Mouse (Mus musculus) gastrocnemius, postnatal 36 days (tissue): Measurements from ENCODE around the gene Pgam5. TPM values are rescaled to one million over a fixed set of nuclear protein-coding genes. Genes with fewer than 3 reads are reported as not detected.

Experiments used
- DNase-seq, 2 experiments: peaks; one replicate each; pipeline ENCODE4 v3.0.0; 2022
- intact Hi-C: fragments of 180-260 bp; cut with DNase I; formaldehyde crosslinking; loops from one replicate; pipeline ENCODE4 v1.15.1; 2025
- long read RNA-seq, 2 experiments: library from polyadenylated mRNA; stranded (forward); transcript quantifications; one replicate each; pipeline ENCODE4 v2.0.0; 2021
- total RNA-seq, 2 experiments: library from RNA; stranded (reverse); gene quantifications; 2 replicates each; pipeline ENCODE4 v1.2.3; 2021

Gene Pgam5
- total RNA-seq: 10 to 100 TPM; 23.1 to 27.3 TPM
- long read RNA-seq, experiment 1, transcript Pgam5-202 (6 exons, 2,098 nt): minor isoform, 8 of 24 reads
- long read RNA-seq, experiment 1, transcript Pgam5-201 (6 exons, 2,044 nt): major isoform, 11 of 24 reads
- long read RNA-seq, experiment 1, partial matches to known transcripts: 0 of 24 reads
- long read RNA-seq, experiment 1, other reads (novel, unspliced or antisense): 5 of 24 reads
- long read RNA-seq, experiment 2, transcript Pgam5-201 (6 exons, 2,044 nt): major isoform, 23 of 45 reads
- long read RNA-seq, experiment 2, transcript Pgam5-202 (6 exons, 2,098 nt): minor isoform, 17 of 45 reads
- long read RNA-seq, experiment 2, partial matches to known transcripts: 1 of 45 reads
- long read RNA-seq, experiment 2, other reads (novel, unspliced or antisense): 4 of 45 reads

GRCm38 (mm10) chr5:110269141-110270101, at the start of gene Pgam5:
Gene Pgam5, minus strand, starts transcription at chr5:110269913.
- peak; percentile 85 to 88 for DNase-seq
- intact Hi-C loops: no loop called here

- intact Hi-C loops: no loop called here
- no peak for DNase-seq
These were observed 43.4 kb upstream of the Pgam5 start for GRCm38 (mm10) chr5:110313127-110313526.

GRCm38 (mm10) chr5:110308861-110309260, 39.1 kb upstream of the Pgam5 start:
- intact Hi-C loops: no loop called here
- DNase-seq: no peak

- no peak for DNase-seq
- intact Hi-C loops: no loop called here
These were observed 30.9 kb upstream of the Pgam5 start for GRCm38 (mm10) chr5:110300591-110300990.

- intact Hi-C loops: no loop called here
- no peak for DNase-seq
These were observed 26.9 kb upstream of the Pgam5 start for GRCm38 (mm10) chr5:110296637-110297036.

GRCm38 (mm10) chr5:110291649-110292048, 21.9 kb upstream of the Pgam5 start:
- intact Hi-C loops: no loop called here
- DNase-seq: no peak

GRCm38 (mm10) chr5:110287084-110287475, 17.4 kb upstream of the Pgam5 start:
- intact Hi-C loops: no loop called here
- DNase-seq: no peak

- no peak for DNase-seq
- intact Hi-C loops: no loop called here
These were observed 16.9 kb upstream of the Pgam5 start for GRCm38 (mm10) chr5:110286446-110287083.

- intact Hi-C loops: no loop called here
- peak; percentile 84 to 89 for DNase-seq
These were observed 16.2 kb upstream of the Pgam5 start, which contains the start of the genes Pxmp2 and Pole for GRCm38 (mm10) chr5:110285770-110286445. Gene Pxmp2, minus strand, starts transcription at chr5:110286186. Gene Pole, plus strand, starts transcription at chr5:110286306.

- DNase-seq: no peak
- intact Hi-C loops: no loop called here
These were observed 15.4 kb upstream of the Pgam5 start for GRCm38 (mm10) chr5:110285156-110285555.

GRCm38 (mm10) chr5:110284536-110284935, 14.8 kb upstream of the Pgam5 start:
- DNase-seq: peak; percentile 11 to 35
- intact Hi-C loops: no loop called here

- intact Hi-C loops: no loop called here
These were observed 12.3 kb upstream of the Pgam5 start for GRCm38 (mm10) chr5:110281984-110282383.

GRCm38 (mm10) chr5:110276910-110277309, 7.2 kb upstream of the Pgam5 start:
- intact Hi-C loops: no loop called here
- DNase-seq: no peak

More at GRCm38 (mm10) chr5:110281984-110282383, 12.3 kb upstream of the Pgam5 start:
- DNase-seq: no peak

GRCm38 (mm10) chr5:110276391-110276790, 6.7 kb upstream of the Pgam5 start:
- no peak for DNase-seq
- intact Hi-C loops: no loop called here

- intact Hi-C loops: no loop called here
- no peak for DNase-seq
These were observed 5.1 kb upstream of the Pgam5 start for GRCm38 (mm10) chr5:110274846-110275245.

- intact Hi-C loops: no loop called here
These were observed 4.4 kb upstream of the Pgam5 start for GRCm38 (mm10) chr5:110274147-110274546.

GRCm38 (mm10) chr5:110270242-110270641, 529 bp upstream of the Pgam5 start:
- intact Hi-C loops: no loop called here
- DNase-seq: no peak

More at GRCm38 (mm10) chr5:110274147-110274546, 4.4 kb upstream of the Pgam5 start:
- DNase-seq: no peak

- intact Hi-C loops: no loop called here
These were observed 2.8 kb downstream of the Pgam5 start for GRCm38 (mm10) chr5:110266941-110267340.

GRCm38 (mm10) chr5:110244091-110244490, 25.6 kb downstream of the Pgam5 start:
- intact Hi-C loops: no loop called here
- DNase-seq: no peak

More at GRCm38 (mm10) chr5:110266941-110267340, 2.8 kb downstream of the Pgam5 start:
- no peak for DNase-seq

- DNase-seq: no peak
- intact Hi-C loops: no loop called here
These were observed 37.4 kb downstream of the Pgam5 start for GRCm38 (mm10) chr5:110232346-110232745.
